Mouse (Mus musculus) mesoderm, embryonic 11.5 days (tissue): ENCODE measurements at regions not wholly inside any gene's neighbourhood (a gene's known extent, or its start where the extent isn't known, plus 50 kb on each side); places are given as distances from the start of the nearest gene placed in this dataset.

Experiments
- DNase-seq: peaks from one replicate; pipeline ENCODE4 v3.0.0-alpha.2; 2012; ENCODE audit warnings: low read depth, low spot score

GRCm38 (mm10) chr8:103361713-103362112 is 576.3 kb upstream of the Cdh11 start:
- DNase-seq: peak; percentile 31

GRCm38 (mm10) chr8:103370394-103370793 is 585.0 kb upstream of the Cdh11 start:
- DNase-seq: no peak

- DNase-seq: no peak
These were observed 587.6 kb upstream of the Cdh11 start for GRCm38 (mm10) chr8:103373007-103373406.

- DNase-seq: no peak
These were observed 588.7 kb upstream of the Cdh11 start for GRCm38 (mm10) chr8:103374151-103374550.

GRCm38 (mm10) chr8:103378545-103378944 is 593.1 kb upstream of the Cdh11 start:
- no peak for DNase-seq

- DNase-seq: no peak
These were observed 596.1 kb upstream of the Cdh11 start for GRCm38 (mm10) chr8:103381575-103381974.

GRCm38 (mm10) chr8:103391359-103391758 is 605.9 kb upstream of the Cdh11 start:
- DNase-seq: no peak

GRCm38 (mm10) chr8:103395316-103395715 is 609.9 kb upstream of the Cdh11 start:
- no peak for DNase-seq

- DNase-seq: no peak
These were observed 612.7 kb upstream of the Cdh11 start for GRCm38 (mm10) chr8:103398179-103398578.

- no peak for DNase-seq
These were observed 614.0 kb upstream of the Cdh11 start for GRCm38 (mm10) chr8:103399466-103399865.

- no peak for DNase-seq
These were observed 614.7 kb upstream of the Cdh11 start for GRCm38 (mm10) chr8:103400143-103400542.

- DNase-seq: no peak
These were observed 617.3 kb upstream of the Cdh11 start for GRCm38 (mm10) chr8:103402731-103403130.

GRCm38 (mm10) chr8:103403826-103404225 is 618.4 kb upstream of the Cdh11 start:
- DNase-seq: no peak

- DNase-seq: no peak
These were observed 620.3 kb upstream of the Cdh11 start for GRCm38 (mm10) chr8:103405787-103406186.

GRCm38 (mm10) chr8:103406921-103407320 is 621.5 kb upstream of the Cdh11 start:
- no peak for DNase-seq

GRCm38 (mm10) chr8:103407631-103408030 is 622.2 kb upstream of the Cdh11 start:
- no peak for DNase-seq

- no peak for DNase-seq
These were observed 623.0 kb upstream of the Cdh11 start for GRCm38 (mm10) chr8:103408411-103408810.

GRCm38 (mm10) chr8:103409121-103409551 is 623.7 kb upstream of the Cdh11 start:
- peak; percentile 83 for DNase-seq

GRCm38 (mm10) chr8:103412731-103413130 is 627.3 kb upstream of the Cdh11 start:
- no peak for DNase-seq

GRCm38 (mm10) chr8:103413589-103414575 is 628.4 kb upstream of the Cdh11 start:
- no peak for DNase-seq

GRCm38 (mm10) chr8:103422313-103422973 is 637.0 kb upstream of the Cdh11 start:
- DNase-seq: no peak

GRCm38 (mm10) chr8:103425967-103426366 is 640.5 kb upstream of the Cdh11 start:
- no peak for DNase-seq
